In the genomic region with DNA sequence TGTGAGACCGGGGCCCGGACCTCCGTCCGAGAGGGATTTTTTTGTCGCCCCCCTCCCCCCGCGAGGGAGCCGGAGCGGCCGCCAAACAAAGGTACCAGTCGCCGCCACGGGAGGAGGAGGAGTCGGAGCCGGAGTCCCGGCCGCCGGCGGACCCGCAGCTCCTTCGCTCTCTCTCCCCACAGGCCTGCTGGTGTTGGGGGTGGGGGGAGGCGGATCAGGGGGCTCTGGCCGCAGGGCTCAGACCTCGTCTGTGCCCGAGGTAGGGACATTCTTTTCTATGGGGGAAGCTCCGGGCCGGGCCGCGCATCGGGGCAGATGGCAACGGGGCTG, we compare ENCODE assay signal across 7 mouse cellular contexts. TPM values are rescaled to one million over a fixed set of nuclear protein-coding genes. Genes with fewer than 3 reads are reported as not detected.
DNase-seq lines count a peak whose midpoint lies in the region; ATAC-seq and TF ChIP-seq lines count a peak whose summit lies in the region.

No protein-coding gene starts in this region.

- peak overlapping the region; percentile 62 for H3K4me2 ChIP-seq in lung, embryonic 16.5 days (ENCODE audit: low read depth, low read length)
- H3K4me2 ChIP-seq in limb, embryonic 12.5 days: peak overlapping the region; percentile 79

- H3K9ac ChIP-seq in lung, embryonic 16.5 days (ENCODE audit: low read length): peak overlapping the region; percentile 98
- peak overlapping the region; percentile 99 for H3K9ac ChIP-seq in limb, embryonic 12.5 days (replicated peaks)

- peak overlapping the region; percentile 97 for H3K4me3 ChIP-seq in lung, embryonic 16.5 days (ENCODE audit: low read length)
- peak overlapping the region; percentile 89 for H3K4me3 ChIP-seq in erythroblast, embryonic 14.5 days (replicated peaks)
- H3K4me3 ChIP-seq in limb, embryonic 12.5 days (replicated peaks): peak overlapping the region; percentile 100
- peak overlapping the region; percentile 79 for H3K4me3 ChIP-seq in olfactory bulb, adult 2 months (ENCODE audit: insufficient read depth, low read depth, low read length)

- 0 out of 2 replicates have a peak, but pooled peaks have one; percentile 0 for TF ChIP-seq POLR2A in olfactory bulb, adult 2 months (IDR thresholded peaks at IDR 0.05; ENCODE audit: insufficient read depth, low read depth, low read length)

- peak; percentile 41 for ATAC-seq in lung, embryonic 16.5 days (ENCODE audit: low read depth)
- peak; percentile 24 for ATAC-seq in limb, embryonic 12.5 days (ENCODE audit: insufficient number of reproducible peaks, insufficient read depth, low FRiP score, low TSS enrichment, low read depth)

- DNase-seq in lung, postnatal 4 days: no peak
- no peak for DNase-seq in left cerebral cortex, postnatal 4 days
- no peak for DNase-seq in gastrocnemius, adult 18-20 months (ENCODE audit: low spot score)

- H3K9me3 ChIP-seq in lung, embryonic 16.5 days (ENCODE audit: control insufficient read depth, low read length): no peaks in the 10 kb centered on the region
- H3K9me3 ChIP-seq in erythroblast, embryonic 14.5 days (ENCODE audit: control insufficient read depth, low read length): no peaks in the 10 kb centered on the region
- H3K9me3 ChIP-seq in limb, embryonic 12.5 days: no peaks in the 10 kb centered on the region

- H3K27me3 ChIP-seq in lung, embryonic 16.5 days (ENCODE audit: control insufficient read depth, insufficient read depth, low read depth, low read length): no peaks in the 10 kb centered on the region
- H3K27me3 ChIP-seq in erythroblast, embryonic 14.5 days (ENCODE audit: control insufficient read depth): no peaks in the 10 kb centered on the region
- no peaks in the 10 kb centered on the region for H3K27me3 ChIP-seq in limb, embryonic 12.5 days

- intact Hi-C loops in left cerebral cortex, postnatal 4 days (cut with DNase I): no loop called here

- peak overlapping the region; percentile 99 for H3K27ac ChIP-seq in lung, embryonic 16.5 days (ENCODE audit: low read length)
- H3K27ac ChIP-seq in limb, embryonic 12.5 days: peak overlapping the region; percentile 98
- peak overlapping the region; percentile 58 for H3K27ac ChIP-seq in olfactory bulb, adult 2 months (ENCODE audit: insufficient read depth, low read depth, low read length)

- peaks cover 11% of the 10 kb centered on the region for H3K4me1 ChIP-seq in lung, embryonic 16.5 days (replicated peaks; ENCODE audit: control insufficient read depth, insufficient read depth, low read length)
- H3K4me1 ChIP-seq in erythroblast, embryonic 14.5 days (ENCODE audit: control insufficient read depth): peaks cover 46% of the 10 kb centered on the region
- peaks cover 14% of the 10 kb centered on the region for H3K4me1 ChIP-seq in limb, embryonic 12.5 days (replicated peaks)
- peaks cover 4% of the 10 kb centered on the region for H3K4me1 ChIP-seq in olfactory bulb, adult 2 months (ENCODE audit: control insufficient read depth, insufficient read depth, low read length)

- H3K36me3 ChIP-seq in lung, embryonic 16.5 days (ENCODE audit: control insufficient read depth, insufficient read depth, low read length): no peaks in the 10 kb centered on the region
- H3K36me3 ChIP-seq in erythroblast, embryonic 14.5 days (ENCODE audit: control insufficient read depth): peaks cover 43% of the 10 kb centered on the region
- peaks cover 30% of the 10 kb centered on the region for H3K36me3 ChIP-seq in limb, embryonic 12.5 days

- 0% methylated on average over 22 of the region's 31 CpGs for WGBS in lung, embryonic 16.5 days
- WGBS in limb, embryonic 12.5 days: 0% methylated on average over 20 of the region's 31 CpGs
- 0% methylated on average over 29 of the region's 31 CpGs for WGBS in olfactory bulb, adult 2 months

- no peak for TF ChIP-seq CTCF in olfactory bulb, adult 2 months (IDR thresholded peaks at IDR 0.05; ENCODE audit: insufficient read depth, low read depth, low read length)

RNA-seq across cellular contexts. Expression of gene Ggps1, which starts 0.6 kb away (rescaled TPM):
- polyA plus RNA-seq in lung, embryonic 16.5 days (2015; fragmentation: Nextera tagmentation; extraction: Ambion mirVana): 44.5 and 49.5 TPM in 2 replicates
- polyA plus RNA-seq in erythroblast, embryonic 14.5 days (2012): 0.13 and 0.23 TPM in 2 replicates
- 60.0 and 60.5 TPM in 2 replicates for polyA plus RNA-seq in limb, embryonic 12.5 days (2016; fragmentation: Nextera tagmentation; extraction: Ambion mirVana)
- polyA plus RNA-seq in olfactory bulb, adult 2 months (2012; ENCODE audit: insufficient read depth, insufficient read length, low replicate concordance, missing spikeins): 366 TPM in 1 of 2 replicates, not detected in the other
- 10 to 100 TPM; 52.2 to 58.5 TPM for total RNA-seq in left cerebral cortex, postnatal 4 days (2021)
- total RNA-seq in gastrocnemius, adult 18-20 months (2021): 10 to 100 TPM; 16.8 to 17.6 TPM

RNA-seq across cellular contexts. Expression of gene Arid4b, which starts 0.9 kb away (rescaled TPM):
- polyA plus RNA-seq in lung, embryonic 16.5 days (2015; fragmentation: Nextera tagmentation; extraction: Ambion mirVana): 62.5 and 64.1 TPM in 2 replicates
- polyA plus RNA-seq in erythroblast, embryonic 14.5 days (2012): 0.57 and 0.62 TPM in 2 replicates
- polyA plus RNA-seq in limb, embryonic 12.5 days (2016; fragmentation: Nextera tagmentation; extraction: Ambion mirVana): 96.8 and 97.5 TPM in 2 replicates
- not detected in 2 replicates for polyA plus RNA-seq in olfactory bulb, adult 2 months (2012; ENCODE audit: insufficient read depth, insufficient read length, low replicate concordance, missing spikeins)
- 10 to 100 TPM; 49.7 to 54.7 TPM for total RNA-seq in left cerebral cortex, postnatal 4 days (2021)
- total RNA-seq in gastrocnemius, adult 18-20 months (2021): 10 to 100 TPM; 10.2 to 12.0 TPM

RNA-seq across cellular contexts. Expression of gene Tbce, which starts 24.5 kb away (rescaled TPM):
- 56.0 and 57.7 TPM in 2 replicates for polyA plus RNA-seq in lung, embryonic 16.5 days (2015; fragmentation: Nextera tagmentation; extraction: Ambion mirVana)
- polyA plus RNA-seq in erythroblast, embryonic 14.5 days (2012): 0.36 and 0.59 TPM in 2 replicates
- 58.3 and 61.8 TPM in 2 replicates for polyA plus RNA-seq in limb, embryonic 12.5 days (2016; fragmentation: Nextera tagmentation; extraction: Ambion mirVana)
- not detected in 2 replicates for polyA plus RNA-seq in olfactory bulb, adult 2 months (2012; ENCODE audit: insufficient read depth, insufficient read length, low replicate concordance, missing spikeins)
- total RNA-seq in left cerebral cortex, postnatal 4 days (2021): 10 to 100 TPM; 80.3 to 90.2 TPM
- total RNA-seq in gastrocnemius, adult 18-20 months (2021): 10 to 100 TPM; 16.3 to 17.4 TPM

Comparison
In these comparisons a context has a peak if more than half of its experiments do, and no peak if none do; other contexts are left out.
1. RNA of gene Ggps1, which starts 0.6 kb away (polyA plus RNA-seq): 366 TPM in olfactory bulb, adult 2 months, 60.0 to 60.5 TPM in limb, embryonic 12.5 days and 44.5 to 49.5 TPM in lung, embryonic 16.5 days; 0.13 to 0.23 TPM in erythroblast, embryonic 14.5 days; every median in the first group is over 10 times any median in the second.
2. RNA of gene Tbce, which starts 24.5 kb away (polyA plus RNA-seq): 58.3 to 61.8 TPM in limb, embryonic 12.5 days and 56.0 to 57.7 TPM in lung, embryonic 16.5 days; 0.36 to 0.59 TPM in erythroblast, embryonic 14.5 days and not detected in olfactory bulb, adult 2 months; every median in the first group is over 10 times any median in the second.
3. Peak in every context shown above with its lines, with median percentiles within 50 percentile points of each other: H3K27ac ChIP-seq and H3K4me3 ChIP-seq.